Mouse (Mus musculus) hindbrain, postnatal 0 days (tissue): ENCODE measurements around the gene Sgk1. TPM values are rescaled to one million over a fixed set of nuclear protein-coding genes. Genes with fewer than 3 reads are reported as not detected.
"Not testable (repeated sequence)": the region's sequence is repeated elsewhere in the genome, so short reads cannot be mapped to it uniquely, and the experiment has no call there.

Experiments used
- ATAC-seq: fragments of 200-750 bp; cut with Nextera tagmentation; 2 replicates; pipeline ENCODE4 v1.8.0; 2017; ENCODE audit warnings: mild to moderate bottlenecking, moderate TSS enrichment, moderate library complexity
- DNase-seq: peaks from one replicate; pipeline ENCODE4 v3.0.0-alpha.2; 2015; ENCODE audit warnings: low spot score
- H3K27ac ChIP-seq: fragments of 300-500 bp; sonication (generic); 2 replicates; pipeline ENCODE4 v1.5.1; 2014; ENCODE audit warnings: mild to moderate bottlenecking
- H3K27me3 ChIP-seq: fragments of 300-500 bp; sonication (generic); 2 replicates; pipeline ENCODE4 v1.6.1; 2014; ENCODE audit warnings: low read length, mixed read lengths; ENCODE audit not compliant: insufficient read depth
- H3K36me3 ChIP-seq: fragments of 300-500 bp; sonication (generic); 2 replicates; pipeline ENCODE4 v1.6.1; 2014; ENCODE audit warnings: low read length, mixed read lengths; ENCODE audit not compliant: insufficient read depth
- H3K4me1 ChIP-seq: fragments of 300-500 bp; sonication (generic); 2 replicates; pipeline ENCODE4 v1.6.1; 2014; ENCODE audit warnings: antibody characterized with exemption, low read length, mixed read lengths; ENCODE audit not compliant: insufficient read depth
- H3K4me2 ChIP-seq: fragments of 300-500 bp; sonication (generic); 2 replicates; pipeline ENCODE4 v1.6.1; 2014; ENCODE audit warnings: low read depth, mild to moderate bottlenecking, low read length, moderate library complexity, mixed read lengths
- H3K4me3 ChIP-seq: fragments of 300-500 bp; sonication (generic); 2 replicates; pipeline ENCODE4 v1.5.1; 2014; ENCODE audit warnings: low read length
- H3K9ac ChIP-seq: fragments of 300-500 bp; sonication (generic); replicated peaks from 2 replicates; pipeline ENCODE4 v1.6.1; 2014; ENCODE audit warnings: mild to moderate bottlenecking, low read length, moderate library complexity, mixed read lengths
- H3K9me3 ChIP-seq: fragments of 300-500 bp; sonication (generic); 2 replicates; pipeline ENCODE4 v1.6.1; 2016; ENCODE audit warnings: low read length, mixed read lengths
- CTCF ChIP-seq: IDR thresholded peaks from 2 replicates; pipeline ENCODE4 v1.5.1; 2016; ENCODE audit warnings: antibody characterized with exemption, control low read depth, low read depth
- WGBS: fragments of 180-500 bp; shearing (Covaris S2); extraction: QIAGEN DNeasy Blood & Tissue Kit; methylation state at CpG from one replicate; pipeline ENCODE4 v1.1.7; 2014; 5-methylcytosine and 5-hydroxymethylcytosine counted together
- polyA plus RNA-seq: library from polyadenylated mRNA; unstranded; fragments of >200 nt; fragmentation: Nextera tagmentation; extraction: Ambion mirVana; gene quantifications from 2 replicates; pipeline ENCODE4 v1.2.1, GENCODE M21; 2015
- total RNA-seq: library from RNA; depleted of rRNA; stranded (reverse); fragments of >200 nt; gene quantifications from 2 replicates; pipeline ENCODE4 v1.2.3, GENCODE M21; 2014

Gene Sgk1
- total and polyA plus RNA-seq, 2 experiments from 2014 or later, result 57.1 to 71.8 TPM

DNA sequence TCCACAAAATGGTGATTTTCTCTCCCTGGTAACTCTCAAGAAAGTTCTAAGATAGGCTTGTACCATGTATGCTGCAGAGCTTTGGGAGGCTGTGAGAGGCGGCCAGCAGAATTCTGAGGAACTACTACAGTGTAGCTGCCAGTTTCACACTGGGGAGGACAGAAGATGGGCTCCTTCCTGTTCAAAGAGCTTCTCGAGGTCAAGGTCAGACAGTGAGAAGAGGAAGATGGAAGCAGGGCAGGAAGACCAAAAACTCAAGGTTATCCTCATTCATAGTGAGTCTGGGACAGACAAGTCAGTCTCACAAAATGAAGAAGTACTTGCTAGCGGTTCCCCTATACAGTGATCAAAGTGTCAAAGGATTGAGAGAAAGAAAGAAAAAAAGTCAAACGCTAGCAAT lies 8.3 kb downstream of the Sgk1 start:
- Histone ChIP-seq H3K9ac (no peak overlapping the region), H3K27ac (no peak overlapping the region), H3K36me3 (no peaks in the 10 kb centered on the region), H3K4me2 (no peak overlapping the region), H3K4me1 (0 out of 2 replicates have a peak, but pooled peaks cover 11% of the 10 kb centered on the region), H3K27me3 (no peaks in the 10 kb centered on the region), H3K9me3 (no peaks in the 10 kb centered on the region), H3K4me3 (no peak overlapping the region)
- ATAC-seq (no peak), DNase-seq (no peak)
- 89% methylated on average over 4 of the region's 4 CpGs for WGBS
- no peak for TF ChIP-seq CTCF

DNA sequence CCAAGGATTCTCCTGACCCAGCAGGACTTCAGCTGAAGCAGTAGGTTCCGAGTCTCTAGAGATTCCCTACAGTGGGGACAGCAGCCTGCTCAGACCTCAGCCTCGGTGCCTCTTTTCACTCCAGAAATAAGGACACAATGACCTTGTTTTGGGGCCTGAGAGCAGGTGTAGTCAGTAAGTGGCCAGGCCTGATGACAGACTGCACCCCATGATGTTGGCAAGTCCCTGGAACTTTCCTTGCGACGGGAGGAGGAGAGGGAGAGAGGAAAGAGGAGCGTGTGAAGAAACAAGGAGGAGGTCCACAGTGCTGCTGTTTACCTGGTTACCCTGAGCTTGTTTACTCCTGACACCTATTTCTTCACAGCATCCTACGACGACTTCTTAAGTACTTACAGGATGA lies 9.5 kb downstream of the Sgk1 start:
- H3K36me3 ChIP-seq, result no peaks in the 10 kb centered on the region
- 0 out of 2 replicates have a peak, but pooled peaks cover 8% of the 10 kb centered on the region for H3K4me1 ChIP-seq
- no peaks in the 10 kb centered on the region for H3K9me3 ChIP-seq
- no peak for TF ChIP-seq CTCF
- DNase-seq, result peak; percentile 25
- H3K9ac ChIP-seq, result no peak overlapping the region
- no peaks in the 10 kb centered on the region for H3K27me3 ChIP-seq
- peak; percentile 41 for ATAC-seq
- WGBS, result 56% methylated on average over 7 of the region's 7 CpGs
- no peak overlapping the region for H3K4me3 ChIP-seq
- H3K27ac ChIP-seq, result no peak overlapping the region
- no peak overlapping the region for H3K4me2 ChIP-seq

DNA sequence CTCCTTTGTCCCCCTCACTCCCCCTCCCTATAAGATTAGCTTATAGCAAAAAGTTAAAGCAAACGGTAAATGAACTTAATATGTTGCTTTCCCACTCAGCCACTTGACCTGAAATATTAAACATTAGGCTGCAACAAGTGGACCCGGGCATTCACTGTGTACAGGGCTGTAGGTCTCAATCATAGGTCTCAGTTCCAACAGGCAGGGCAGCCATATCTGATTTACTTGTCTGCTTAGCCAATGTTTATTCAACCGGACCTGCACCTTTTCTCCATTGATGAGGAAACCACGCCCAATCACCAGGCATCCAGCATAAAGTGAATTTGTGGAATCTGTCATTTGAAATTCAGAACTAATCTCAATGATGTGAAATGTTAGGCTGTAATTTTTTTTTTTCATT lies 10.1 kb downstream of the Sgk1 start:
- no peak overlapping the region for H3K27ac ChIP-seq
- H3K9ac ChIP-seq, result no peak overlapping the region
- ATAC-seq (no peak), DNase-seq (no peak)
- no peaks in the 10 kb centered on the region for H3K9me3 ChIP-seq
- no peaks in the 10 kb centered on the region for H3K36me3 ChIP-seq
- H3K4me3 ChIP-seq, result no peak overlapping the region
- H3K4me2 ChIP-seq, result no peak overlapping the region
- 82% methylated on average over 4 of the region's 4 CpGs for WGBS
- TF ChIP-seq CTCF, result no peak
- H3K27me3 ChIP-seq, result no peaks in the 10 kb centered on the region
- 0 out of 2 replicates have a peak, but pooled peaks cover 8% of the 10 kb centered on the region for H3K4me1 ChIP-seq

DNA sequence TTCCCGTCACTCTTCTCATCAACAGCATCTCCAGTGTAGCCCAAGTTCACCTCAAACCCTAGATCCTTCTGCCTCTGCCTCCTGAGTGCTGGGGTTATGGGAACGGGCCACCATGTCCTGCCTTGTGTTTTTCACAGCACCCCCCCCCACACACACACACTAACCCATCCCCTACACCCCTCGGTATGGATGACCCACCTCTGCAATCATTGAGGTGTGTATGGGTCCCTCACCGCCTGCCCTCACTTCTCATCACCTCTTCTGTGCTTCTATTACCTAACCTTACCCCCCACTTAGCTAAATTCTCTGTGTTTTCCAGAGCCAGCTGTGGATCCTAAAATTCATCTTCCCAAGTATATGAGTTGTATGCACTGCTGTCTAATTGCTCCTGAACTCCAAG lies 16.4 kb downstream of the Sgk1 start:
- H3K27ac ChIP-seq, result no peak overlapping the region
- H3K9ac ChIP-seq, result no peak overlapping the region
- no peaks in the 10 kb centered on the region for H3K9me3 ChIP-seq
- ATAC-seq, result no peak
- H3K36me3 ChIP-seq, result no peaks in the 10 kb centered on the region; the same call in 1 of the 2 replicates
- no peak overlapping the region for H3K4me3 ChIP-seq
- no peaks in the 10 kb centered on the region for H3K27me3 ChIP-seq
- H3K4me1 ChIP-seq, result no peaks in the 10 kb centered on the region
- no peak for TF ChIP-seq CTCF
- no peak for DNase-seq
- no peak overlapping the region for H3K4me2 ChIP-seq
- WGBS, result 86% methylated on average over 4 of the region's 4 CpGs

DNA sequence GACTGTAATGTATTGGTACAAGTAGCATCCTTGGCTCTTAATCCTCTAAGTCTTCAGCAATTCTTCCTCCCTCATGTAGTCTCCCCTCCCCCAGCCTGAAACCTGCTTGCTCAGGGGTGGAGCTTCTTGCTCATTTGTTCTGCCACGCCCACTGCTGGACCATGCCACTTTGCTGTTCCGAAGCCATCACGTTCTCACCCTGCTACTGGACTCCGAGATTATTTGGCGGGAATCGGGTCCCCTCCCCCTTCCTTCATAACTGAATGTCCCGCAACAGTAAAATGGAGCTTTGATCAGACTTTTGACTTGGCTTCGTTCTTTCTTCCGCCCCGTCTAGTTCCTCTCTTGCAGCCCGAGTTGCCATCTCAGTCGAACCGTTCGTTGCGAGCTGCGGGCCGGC lies 16.9 kb downstream of the Sgk1 start:
- not testable (repeated sequence) for H3K9ac ChIP-seq, ATAC-seq, H3K4me2 ChIP-seq, DNase-seq, H3K36me3 ChIP-seq, H3K9me3 ChIP-seq, H3K27ac ChIP-seq, H3K27me3 ChIP-seq, H3K4me3 ChIP-seq, H3K4me1 ChIP-seq
- WGBS, result 93% methylated on average over 17 of the region's 17 CpGs

DNA sequence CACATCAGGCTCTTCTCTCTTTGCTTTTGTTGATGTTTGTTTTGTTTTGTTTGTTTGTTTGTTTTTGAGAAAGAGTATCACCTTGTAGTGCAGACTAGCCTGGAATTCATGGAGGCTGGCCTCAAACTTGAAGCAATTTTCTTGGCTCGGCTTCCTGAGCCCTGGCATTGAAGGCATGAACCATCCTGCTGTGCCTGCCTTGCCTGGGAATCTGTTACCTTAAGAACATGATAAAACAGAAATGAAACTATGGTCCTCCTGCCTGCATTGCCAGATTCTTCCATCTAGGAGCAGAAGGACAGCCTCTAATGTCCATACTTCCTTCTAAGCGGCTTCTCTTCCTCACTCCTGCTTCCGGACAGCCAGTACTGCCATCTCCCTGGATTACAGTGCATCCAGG lies 17.4 kb downstream of the Sgk1 start:
- H3K4me1 ChIP-seq, result no peaks in the 10 kb centered on the region
- DNase-seq, result no peak
- no peaks in the 10 kb centered on the region; the same call in 1 of the 2 replicates for H3K36me3 ChIP-seq
- no peak overlapping the region for H3K4me2 ChIP-seq
- 93% methylated on average over 3 of the region's 3 CpGs for WGBS
- no peak overlapping the region for H3K4me3 ChIP-seq
- no peak overlapping the region for H3K27ac ChIP-seq
- H3K9me3 ChIP-seq, result no peaks in the 10 kb centered on the region
- no peak for ATAC-seq
- no peaks in the 10 kb centered on the region for H3K27me3 ChIP-seq
- H3K9ac ChIP-seq, result no peak overlapping the region
- TF ChIP-seq CTCF, result no peak

DNA sequence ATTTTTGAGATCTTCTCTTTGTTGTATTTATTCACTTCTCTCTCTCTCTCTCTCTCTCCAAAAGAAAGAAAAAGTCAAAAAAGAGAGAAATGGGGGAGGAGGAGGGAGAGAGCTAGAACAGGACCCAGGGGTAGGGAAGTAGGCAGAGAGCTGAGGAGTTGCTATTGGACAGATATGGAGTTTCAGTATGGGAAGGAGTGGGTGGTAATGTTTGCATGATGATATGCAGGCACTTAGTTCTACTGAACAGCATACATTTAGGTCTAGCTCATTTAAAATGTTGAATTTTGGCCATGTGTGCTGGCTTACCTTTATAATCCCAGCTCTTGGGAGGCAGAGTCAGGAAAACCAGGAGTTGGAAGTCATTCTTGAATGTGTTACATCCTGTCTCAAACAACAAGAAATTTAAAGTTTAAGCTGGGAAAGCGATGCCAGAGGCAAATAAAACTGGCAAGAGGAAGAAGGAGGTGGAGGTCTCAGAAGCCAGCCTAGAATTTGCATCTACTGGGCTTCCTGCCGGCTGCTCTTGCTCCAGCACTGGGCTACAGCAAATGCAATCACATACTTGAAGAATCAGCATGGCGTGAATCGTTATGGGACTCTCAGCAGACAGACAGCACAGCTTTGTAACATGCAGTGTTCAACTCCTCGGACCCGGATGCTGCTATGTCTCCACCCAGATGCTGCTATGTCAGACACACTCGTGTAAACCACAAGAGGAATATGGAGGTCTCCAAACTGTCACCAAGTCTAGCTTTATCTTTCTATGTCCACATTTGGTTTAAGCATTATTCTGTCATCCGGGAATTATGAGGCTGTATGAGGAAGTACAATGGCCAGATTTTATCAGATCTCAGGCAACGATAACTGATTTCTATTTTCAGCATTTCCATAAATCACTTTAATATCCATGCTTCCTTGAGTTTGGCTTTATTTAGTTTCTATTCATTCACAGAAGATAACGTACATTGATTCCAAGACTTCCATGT lies 20.5 kb downstream of the Sgk1 start:
- Histone ChIP-seq H3K9me3 (no peaks in the 10 kb centered on the region), H3K27me3 (no peaks in the 10 kb centered on the region), H3K27ac (no peak overlapping the region), H3K36me3 (no peaks in the 10 kb centered on the region; the same call in 1 of the 2 replicates), H3K4me3 (no peak overlapping the region), H3K4me2 (no peak overlapping the region), H3K9ac (no peak overlapping the region), H3K4me1 (no peaks in the 10 kb centered on the region; the same call in 1 of the 2 replicates)
- DNase-seq (no peak), ATAC-seq (no peak)
- WGBS, result 91% methylated on average over 10 of the region's 10 CpGs
- no peak for TF ChIP-seq CTCF
